ENCODE assay signal across 8 mouse cellular contexts in genomic region chr6:12125031-12125803, GRCm38 (mm10).
A peak's percentile ranks its signal among the peaks of the same experiment; 100 is the strongest.
DNase-seq lines count a peak whose midpoint lies in the region; ATAC-seq and TF ChIP-seq lines count a peak whose summit lies in the region.

No protein-coding gene starts in this region.

- WGBS in hindbrain, embryonic 11.5 days, result 31% methylated on average over 17 of the region's 17 CpGs
- 26% methylated on average over 17 of the region's 17 CpGs for WGBS in lung, postnatal 0 days

- TF ChIP-seq CTCF in ES-Bruce4 (IDR thresholded peaks at IDR 0.05; ENCODE audit: low read depth, low read length), result peak; percentile 41
- peak; percentile 79 for TF ChIP-seq CTCF in lung, postnatal 0 days (IDR thresholded peaks at IDR 0.05)

- H3K9ac ChIP-seq in ES-Bruce4 (ENCODE audit: low read depth, poor library complexity, severe bottlenecking), result peak overlapping the region; percentile 24
- no peak overlapping the region for H3K9ac ChIP-seq in hindbrain, embryonic 11.5 days (ENCODE audit: low read depth, low read length)
- no peak overlapping the region for H3K9ac ChIP-seq in lung, postnatal 0 days (replicated peaks; ENCODE audit: low read depth)

- ATAC-seq in hindbrain, embryonic 11.5 days (ENCODE audit: low FRiP score), result peak; percentile 81
- peak; percentile 84 for ATAC-seq in lung, postnatal 0 days

- peaks cover 6% of the 10 kb centered on the region for H3K4me1 ChIP-seq in ES-Bruce4 (ENCODE audit: control insufficient read depth, insufficient read depth, low read length)
- no peaks in the 10 kb centered on the region for H3K4me1 ChIP-seq in erythroblast, embryonic 14.5 days (ENCODE audit: control insufficient read depth)
- no peaks in the 10 kb centered on the region for H3K4me1 ChIP-seq in hindbrain, embryonic 11.5 days (replicated peaks; ENCODE audit: control insufficient read depth, insufficient read depth, low read length)
- H3K4me1 ChIP-seq in lung, postnatal 0 days (ENCODE audit: insufficient read depth, low read depth, low read length), result no peaks in the 10 kb centered on the region

- H3K36me3 ChIP-seq in ES-Bruce4 (ENCODE audit: control insufficient read depth, insufficient read depth, low read length, poor library complexity, severe bottlenecking), result no peaks in the 10 kb centered on the region
- no peaks in the 10 kb centered on the region for H3K36me3 ChIP-seq in erythroblast, embryonic 14.5 days (ENCODE audit: control insufficient read depth)
- no peaks in the 10 kb centered on the region for H3K36me3 ChIP-seq in hindbrain, embryonic 11.5 days (ENCODE audit: control insufficient read depth, insufficient read depth, low read length)
- no peaks in the 10 kb centered on the region for H3K36me3 ChIP-seq in lung, postnatal 0 days (ENCODE audit: insufficient read depth, low read length)

- H3K4me3 ChIP-seq in ES-Bruce4 (ENCODE audit: low read depth, low read length), result peak overlapping the region; percentile 71
- peak overlapping the region; percentile 8 for H3K4me3 ChIP-seq in erythroblast, embryonic 14.5 days (replicated peaks)
- no peak overlapping the region for H3K4me3 ChIP-seq in hindbrain, embryonic 11.5 days (ENCODE audit: low read depth, low read length)
- H3K4me3 ChIP-seq in lung, postnatal 0 days (ENCODE audit: low read depth, low read length), result peak overlapping the region; percentile 1; the same call in 1 of the 2 replicates

- no peak for TF ChIP-seq EP300 in ES-Bruce4 (IDR thresholded peaks at IDR 0.05; ENCODE audit: insufficient read depth, low read depth, low read length)
- TF ChIP-seq EP300 in lung, postnatal 0 days (IDR thresholded peaks at IDR 0.05), result no peak; the same call in 1 of the 2 replicates

- H3K4me2 ChIP-seq in hindbrain, embryonic 11.5 days (replicated peaks; ENCODE audit: low read depth, low read length), result no peak overlapping the region
- H3K4me2 ChIP-seq in lung, postnatal 0 days (replicated peaks; ENCODE audit: low read depth, low read length), result peak overlapping the region; percentile 14; the same call in 1 of the 2 replicates

- peak; percentile 72 for TF ChIP-seq POLR2A in ES-Bruce4 (IDR thresholded peaks at IDR 0.05; ENCODE audit: insufficient read depth, low read length)

- no peaks in the 10 kb centered on the region for H3K9me3 ChIP-seq in ES-Bruce4 (replicated peaks; ENCODE audit: control insufficient read depth, insufficient read depth, low read length, poor library complexity, severe bottlenecking)
- no peaks in the 10 kb centered on the region for H3K9me3 ChIP-seq in erythroblast, embryonic 14.5 days (ENCODE audit: control insufficient read depth, low read length)
- no peaks in the 10 kb centered on the region for H3K9me3 ChIP-seq in hindbrain, embryonic 11.5 days (ENCODE audit: control insufficient read depth, low read length)
- H3K9me3 ChIP-seq in lung, postnatal 0 days (ENCODE audit: low read length), result no peaks in the 10 kb centered on the region

- H3K27ac ChIP-seq in ES-Bruce4 (ENCODE audit: insufficient read depth, low read length), result peak overlapping the region; percentile 86
- no peak overlapping the region for H3K27ac ChIP-seq in hindbrain, embryonic 11.5 days (ENCODE audit: low read depth, low read length)
- H3K27ac ChIP-seq in lung, postnatal 0 days (ENCODE audit: low read length), result no peak overlapping the region

- peak; percentile 85 for DNase-seq in brain, adult 2 months (ENCODE audit: low read depth, low spot score)
- DNase-seq in hindbrain, embryonic 11.5 days (ENCODE audit: low spot score), result peak; percentile 70
- peak; percentile 43 for DNase-seq in layer of hippocampus, adult 9-11 months
- DNase-seq in lung, postnatal 0 days (ENCODE audit: low spot score), result peak; percentile 86
- peak; percentile 51 for DNase-seq in ovary, postnatal 36 days (ENCODE audit: low spot score)
- peak; percentile 58 for DNase-seq in thymus, postnatal 14 days

- H3K27me3 ChIP-seq in ES-Bruce4 (ENCODE audit: control insufficient read depth, insufficient read depth, low read length, poor library complexity, severe bottlenecking), result no peaks in the 10 kb centered on the region; the same call in 1 of the 2 replicates
- no peaks in the 10 kb centered on the region for H3K27me3 ChIP-seq in erythroblast, embryonic 14.5 days (ENCODE audit: control insufficient read depth)
- H3K27me3 ChIP-seq in hindbrain, embryonic 11.5 days (ENCODE audit: control insufficient read depth, insufficient read depth, low read length), result no peaks in the 10 kb centered on the region
- no peaks in the 10 kb centered on the region for H3K27me3 ChIP-seq in lung, postnatal 0 days (replicated peaks; ENCODE audit: insufficient read depth, low read length)
